Mouse (Mus musculus) gastrocnemius, postnatal 14 days (tissue): ENCODE results near the gene Cadps. TPM values are rescaled to one million over a fixed set of nuclear protein-coding genes. Genes with fewer than 3 reads are reported as not detected.

Experiments used
- DNase-seq: peaks from one replicate; pipeline ENCODE4 v3.0.0; 2021; ENCODE audit warnings: mixed read lengths
- intact Hi-C: fragments of 180-260 bp; cut with DNase I; formaldehyde crosslinking; loops from one replicate; pipeline ENCODE4 v1.15.1; 2025; ENCODE audit warnings: low total_unique reads
- total RNA-seq, 2 experiments: library from RNA; stranded (reverse); gene quantifications; 2 replicates each; pipeline ENCODE4 v1.2.3; 2021

Cadps gene
- total RNA-seq, 2 experiments from 2014 or later, result 0.06 to 0.16 TPM

GRCm38 (mm10) chr14:12425311-12425710 lies 397.6 kb downstream of the Cadps start:
- no peak for DNase-seq
- intact Hi-C loops, result no loop called here

- intact Hi-C loops, result no loop called here
- no peak for DNase-seq
Measured at GRCm38 (mm10) chr14:12410276-12410675, 412.6 kb downstream of the Cadps start.

- no peak for DNase-seq
- intact Hi-C loops, result no loop called here
Measured at GRCm38 (mm10) chr14:12409811-12410210, 413.1 kb downstream of the Cadps start.

GRCm38 (mm10) chr14:12406588-12406987 lies 416.3 kb downstream of the Cadps start:
- no peak for DNase-seq
- intact Hi-C loops, result no loop called here

GRCm38 (mm10) chr14:12405201-12405600 lies 417.7 kb downstream of the Cadps start:
- intact Hi-C loops, result no loop called here
- DNase-seq, result no peak

- no peak for DNase-seq
- intact Hi-C loops, result no loop called here
Measured at GRCm38 (mm10) chr14:12404724-12405123, 418.2 kb downstream of the Cadps start.

GRCm38 (mm10) chr14:12404052-12404451 lies 418.8 kb downstream of the Cadps start:
- DNase-seq, result no peak
- intact Hi-C loops, result no loop called here

- intact Hi-C loops, result no loop called here
- DNase-seq, result no peak
Measured at GRCm38 (mm10) chr14:12400116-12400515, 422.8 kb downstream of the Cadps start.

GRCm38 (mm10) chr14:12397561-12397960 lies 425.3 kb downstream of the Cadps start:
- intact Hi-C loops, result no loop called here
- no peak for DNase-seq

GRCm38 (mm10) chr14:12394318-12394717 lies 428.6 kb downstream of the Cadps start:
- intact Hi-C loops, result no loop called here
- no peak for DNase-seq

GRCm38 (mm10) chr14:12393271-12393861 lies 429.5 kb downstream of the Cadps start:
- intact Hi-C loops, result no loop called here

GRCm38 (mm10) chr14:12391167-12391566 lies 431.7 kb downstream of the Cadps start:
- intact Hi-C loops, result no loop called here
- no peak for DNase-seq

More at GRCm38 (mm10) chr14:12393271-12393861, 429.5 kb downstream of the Cadps start:
- no peak for DNase-seq

GRCm38 (mm10) chr14:12388806-12389436 lies 434.0 kb downstream of the Cadps start:
- intact Hi-C loops, result no loop called here
- DNase-seq, result no peak

GRCm38 (mm10) chr14:12388192-12388795 lies 434.6 kb downstream of the Cadps start:
- intact Hi-C loops, result no loop called here
- no peak for DNase-seq

- intact Hi-C loops, result no loop called here
- no peak for DNase-seq
Measured at GRCm38 (mm10) chr14:12387176-12387575, 435.7 kb downstream of the Cadps start.

- intact Hi-C loops, result no loop called here
Measured at GRCm38 (mm10) chr14:12377883-12378282, 445.0 kb downstream of the Cadps start.

GRCm38 (mm10) chr14:12377289-12377688 lies 445.6 kb downstream of the Cadps start:
- no peak for DNase-seq
- intact Hi-C loops, result no loop called here

More at GRCm38 (mm10) chr14:12377883-12378282, 445.0 kb downstream of the Cadps start:
- DNase-seq, result no peak

GRCm38 (mm10) chr14:12375451-12375850 lies 447.4 kb downstream of the Cadps start:
- no peak for DNase-seq
- intact Hi-C loops, result no loop called here

GRCm38 (mm10) chr14:12350271-12350916 lies 472.5 kb downstream of the Cadps start:
- intact Hi-C loops, result no loop called here
- no peak for DNase-seq

GRCm38 (mm10) chr14:12349334-12350090 lies 473.4 kb downstream of the Cadps start:
- DNase-seq, result no peak
- intact Hi-C loops, result no loop called here
